Mouse (Mus musculus) MEL-GATA-1-ER (cell line): Measurements from ENCODE around the gene Mettl9.
A peak's percentile ranks its signal among the peaks of the same experiment; 100 is the strongest.

Source experiments
- DNase-seq: peaks from one replicate; pipeline ENCODE4 v3.0.0-alpha.2; 2012; ENCODE audit warnings: low read depth; ENCODE audit errors: extremely low read depth

Gene Mettl9

DNA sequence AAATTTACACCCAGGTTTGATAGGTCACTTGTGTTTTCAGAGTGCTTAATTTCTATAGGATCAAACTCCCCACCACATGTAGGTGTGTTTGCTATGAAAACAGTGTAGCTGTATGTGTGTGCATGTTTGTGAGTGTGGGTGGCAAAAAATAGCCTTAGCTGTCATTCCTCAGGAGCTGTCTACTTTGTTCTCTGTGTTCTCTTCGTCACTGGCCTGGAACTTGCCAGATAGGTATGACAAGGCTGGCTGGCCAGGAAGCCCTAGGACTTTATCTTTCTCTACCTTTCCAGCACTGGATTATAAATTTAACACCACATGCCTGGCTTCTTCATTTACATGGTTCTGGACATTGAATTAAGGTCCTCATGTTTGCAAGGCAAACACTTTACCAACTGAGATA lies 10.0 kb downstream of the Mettl9 start:
- no peak for DNase-seq

GRCm38 (mm10) chr7:121045671-121046453 lies 11.6 kb downstream of the Mettl9 start:
- DNase-seq, result no peak

DNA sequence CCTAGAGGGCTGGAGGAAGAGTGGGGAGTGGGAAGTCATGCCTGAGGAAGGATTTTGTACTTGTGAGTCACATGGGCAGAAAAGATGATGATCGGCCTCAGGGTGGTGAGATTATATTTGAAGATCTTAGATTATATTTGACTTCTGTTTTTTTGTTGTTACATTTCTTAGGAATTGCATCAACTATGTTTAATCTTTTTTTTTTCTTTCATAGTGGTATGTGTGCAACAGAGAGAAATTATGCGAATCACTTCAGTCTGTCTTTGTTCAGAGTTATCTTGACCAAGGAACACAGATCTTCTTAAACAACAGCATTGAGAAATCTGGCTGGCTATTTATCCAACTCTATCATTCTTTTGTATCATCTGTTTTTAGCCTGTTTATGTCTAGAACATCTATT lies 13.4 kb downstream of the Mettl9 start:
- no peak for DNase-seq

DNA sequence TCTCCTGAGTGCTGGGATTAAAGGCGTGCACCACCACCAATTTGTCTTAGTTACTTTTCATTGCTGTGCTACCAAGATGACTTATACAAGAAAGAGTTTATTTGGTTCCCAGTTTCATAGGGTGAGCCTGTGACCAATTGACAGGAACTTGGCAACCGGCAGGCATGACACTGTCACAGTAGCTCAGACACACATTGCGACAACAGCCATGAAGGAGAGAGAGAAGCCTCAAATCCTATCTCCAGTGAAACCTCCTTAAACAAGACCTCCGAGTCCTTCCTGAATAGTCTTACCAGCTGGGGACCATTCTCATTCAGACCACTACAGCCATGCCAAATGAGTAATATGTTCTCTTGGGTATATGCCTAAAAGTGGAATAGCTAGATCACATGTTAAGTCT lies 18.8 kb downstream of the Mettl9 start:
- no peak for DNase-seq

- no peak for DNase-seq
Observed at GRCm38 (mm10) chr7:121059477-121060218, 25.4 kb downstream of the Mettl9 start.

GRCm38 (mm10) chr7:121064309-121064708 lies 30.1 kb downstream of the Mettl9 start:
- no peak for DNase-seq

GRCm38 (mm10) chr7:121071276-121071675 lies 37.0 kb downstream of the Mettl9 start:
- no peak for DNase-seq

DNA sequence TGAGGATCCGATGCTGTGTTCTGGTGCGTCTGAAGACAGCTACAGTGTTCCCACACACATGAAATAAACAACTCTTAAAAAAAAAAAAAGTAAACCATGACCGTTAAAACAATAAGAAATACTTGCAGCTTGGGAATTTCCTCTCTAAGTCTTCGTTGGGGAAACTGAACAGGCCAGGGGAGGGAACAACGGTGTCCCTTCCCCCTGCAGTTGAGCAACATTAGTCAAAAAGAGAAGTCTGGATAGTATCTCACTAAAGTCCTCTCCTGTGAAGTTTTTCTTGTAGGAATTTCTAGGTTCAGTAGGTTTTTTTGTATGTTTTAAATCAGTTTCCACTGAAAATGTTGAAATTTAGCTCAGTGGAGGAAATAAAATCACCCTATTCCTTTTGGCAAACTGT lies 38.3 kb downstream of the Mettl9 start:
- no peak for DNase-seq

DNA sequence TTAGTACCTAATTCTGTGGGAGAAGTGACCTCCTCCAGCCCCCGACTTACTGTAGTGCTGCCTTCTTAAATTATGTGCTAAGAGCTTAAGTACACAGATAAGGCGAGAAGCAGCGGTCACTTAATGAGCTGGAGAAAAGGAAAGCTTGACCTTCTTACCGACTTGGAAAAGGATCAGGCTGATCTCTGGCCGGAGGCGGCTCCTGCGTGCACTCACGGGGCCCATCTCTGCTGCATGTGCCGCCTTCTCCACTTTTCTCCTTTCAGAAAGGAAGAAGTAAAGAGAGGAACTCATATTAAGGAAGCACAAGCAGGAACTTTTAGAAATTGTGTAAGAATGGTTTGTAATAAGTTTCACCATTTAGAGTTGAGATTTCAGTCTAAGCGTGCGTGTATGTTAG lies 40.0 kb downstream of the Mettl9 start, which contains the start of gene Igsf6:
Igsf6 (minus strand) TSS at position 292 of the 400 bp plus-strand sequence.
- no peak for DNase-seq

GRCm38 (mm10) chr7:121074801-121075400 lies 40.7 kb downstream of the Mettl9 start:
- DNase-seq, result no peak

DNA sequence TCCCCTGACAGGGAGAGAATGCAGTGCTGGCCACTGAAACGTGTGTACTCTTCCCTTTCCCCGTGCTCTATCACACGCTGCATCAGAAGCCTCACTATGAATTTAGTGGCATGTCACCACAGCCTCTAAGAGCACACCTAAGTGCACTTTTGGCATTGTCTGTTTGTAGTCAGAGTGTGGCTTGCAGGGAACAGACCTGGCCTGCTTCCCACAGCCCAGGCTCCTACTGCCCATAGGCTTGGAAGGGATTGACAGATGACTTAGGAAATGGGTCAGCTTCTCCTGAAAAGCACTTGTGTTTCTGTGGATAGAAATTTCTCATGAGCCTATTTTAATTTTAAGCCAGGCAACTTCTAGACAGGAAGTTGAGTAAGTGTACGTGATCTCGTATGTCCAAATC lies 41.2 kb downstream of the Mettl9 start:
- no peak for DNase-seq

GRCm38 (mm10) chr7:121077311-121077710 lies 43.1 kb downstream of the Mettl9 start:
- DNase-seq, result no peak

DNA sequence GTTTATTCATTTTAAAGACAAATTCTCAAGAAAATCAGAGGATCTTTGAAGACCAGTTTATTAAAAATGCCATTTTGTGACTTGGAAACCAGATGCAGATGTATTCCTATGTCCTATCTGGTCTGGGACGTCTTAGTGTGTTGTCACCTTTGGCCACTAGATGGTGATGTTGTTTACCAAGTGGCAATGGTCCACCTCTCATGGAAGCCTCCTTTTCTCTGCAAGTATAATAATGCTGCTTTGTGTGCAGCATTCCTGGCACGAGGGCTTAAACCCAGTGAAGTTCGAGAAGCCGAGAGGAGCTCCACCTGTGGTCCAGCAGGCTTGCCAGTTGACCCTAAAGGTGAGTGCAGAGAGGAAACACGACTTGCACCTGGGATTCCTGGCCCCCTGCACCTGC lies 43.6 kb downstream of the Mettl9 start:
- DNase-seq, result peak; percentile 42

DNA sequence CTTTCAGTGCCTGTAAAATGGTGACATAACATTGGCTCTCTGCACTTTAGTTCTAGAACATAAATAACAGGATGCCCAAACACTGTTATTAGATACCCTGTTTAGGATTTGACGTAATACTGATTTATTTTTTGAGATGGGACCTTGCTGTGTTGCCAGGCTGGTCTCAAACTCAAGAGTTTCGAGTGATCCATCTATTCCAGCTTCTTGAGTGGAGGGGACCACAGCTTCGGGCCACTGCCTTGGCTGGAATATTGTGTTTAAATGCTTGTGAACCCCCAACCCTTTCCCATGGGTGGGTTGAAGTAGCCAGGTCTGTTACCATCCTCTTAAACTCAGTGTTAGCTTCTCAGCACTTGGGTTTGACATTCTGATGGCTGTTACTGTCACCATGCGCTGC lies 47.1 kb downstream of the Mettl9 start, which contains the start of gene Otoa:
Otoa (plus strand) TSS at position 301 of the 400 bp plus-strand sequence.
- DNase-seq, result no peak

DNA sequence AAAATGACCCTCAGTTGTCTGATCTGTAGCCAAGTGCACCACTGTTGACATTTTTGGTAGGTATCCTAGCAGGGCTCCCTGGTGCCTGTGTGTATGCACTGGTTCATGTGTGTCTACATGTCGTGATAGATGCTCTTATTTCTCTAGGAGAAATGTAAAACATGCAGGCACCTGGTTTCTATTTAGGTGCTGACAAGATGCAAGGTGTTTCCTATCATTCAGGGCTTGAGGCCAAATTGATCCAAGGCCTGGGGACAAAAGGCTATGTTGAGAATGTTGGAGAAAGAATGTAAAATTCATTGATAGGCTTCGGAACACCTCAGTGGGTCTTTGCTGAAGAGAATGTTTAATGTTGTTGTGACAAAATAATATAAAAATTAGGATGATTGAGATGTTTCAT lies 47.6 kb downstream of the Mettl9 start:
- DNase-seq, result no peak

GRCm38 (mm10) chr7:121082949-121083513 lies 48.8 kb downstream of the Mettl9 start:
- DNase-seq, result no peak

- DNase-seq, result no peak
Observed at GRCm38 (mm10) chr7:121084840-121085453, 50.7 kb downstream of the Mettl9 start.

DNA sequence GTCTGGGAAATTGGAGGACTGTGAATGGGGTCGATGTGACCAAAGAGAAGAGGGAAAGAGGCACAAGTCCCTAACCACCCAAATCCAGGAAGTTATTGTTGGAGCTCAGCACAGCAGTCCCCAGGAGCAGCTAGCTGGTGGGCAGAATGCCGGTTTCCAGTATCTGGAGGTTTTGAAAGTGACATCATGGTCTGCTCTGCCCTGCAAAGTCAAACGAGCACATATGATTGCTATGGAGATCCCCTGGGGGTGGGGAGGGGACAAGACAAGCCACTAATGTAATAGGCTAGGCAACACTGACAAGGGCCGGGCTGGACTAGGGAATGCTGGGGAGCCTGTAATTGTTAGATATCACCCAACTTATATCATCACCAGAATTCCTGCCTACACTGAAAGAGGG lies 51.3 kb downstream of the Mettl9 start:
- DNase-seq, result no peak

GRCm38 (mm10) chr7:121088745-121089144 lies 54.5 kb downstream of the Mettl9 start:
- no peak for DNase-seq

DNA sequence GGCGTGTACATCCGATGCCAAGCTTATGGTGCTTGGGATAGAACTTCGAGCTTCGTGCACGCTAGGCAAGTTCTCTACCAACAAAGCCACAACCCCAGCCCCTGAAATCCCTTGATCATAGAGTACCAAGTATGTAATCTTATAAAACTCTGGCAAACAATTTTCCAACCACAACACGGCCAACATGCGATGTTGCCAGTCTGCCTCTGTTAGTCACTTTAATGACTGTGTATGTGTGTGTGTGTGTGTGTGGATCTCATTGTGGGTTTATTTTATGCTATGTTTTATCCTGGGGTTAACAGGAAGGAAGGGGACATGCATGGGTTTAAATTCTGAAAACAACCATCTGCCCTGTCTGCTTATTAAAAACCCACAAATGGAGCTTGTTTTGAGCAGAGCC lies 56.5 kb downstream of the Mettl9 start:
- no peak for DNase-seq

DNA sequence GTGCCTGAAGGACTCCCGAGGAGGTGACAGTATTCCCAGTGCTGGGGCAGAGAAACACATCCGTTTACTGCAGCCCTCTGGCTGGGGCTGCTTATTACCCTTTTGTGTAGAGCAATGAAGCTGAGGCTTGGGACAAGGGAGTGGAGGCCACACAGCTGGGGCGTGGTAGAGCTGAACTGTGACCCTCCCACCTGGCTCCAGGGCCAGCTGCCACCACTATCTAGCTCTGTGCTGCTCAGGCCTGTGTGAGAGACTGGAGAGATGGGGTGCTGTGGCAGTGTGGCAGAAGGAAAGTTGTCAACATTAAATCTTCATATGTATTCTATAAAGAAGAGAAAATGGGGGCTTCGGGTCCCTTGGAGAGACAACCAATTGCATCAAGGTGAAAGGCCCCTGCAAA lies 58.8 kb downstream of the Mettl9 start:
- DNase-seq, result no peak
